Mouse (Mus musculus) CH12.LX (cell line): Measurements from ENCODE around the gene Tfap4.

Experiments used
- EP300 ChIP-seq: IDR thresholded peaks from 2 replicates; pipeline ENCODE4 v1.6.1; 2011; ENCODE audit warnings: low read length, improper control_type of control experiment
- ZC3H11A ChIP-seq: IDR thresholded peaks from 2 replicates; pipeline ENCODE4 v1.6.1; 2012; ENCODE audit warnings: low read depth, mild to moderate bottlenecking, inconsistent platforms, low read length, improper control_type of control experiment

DNA sequence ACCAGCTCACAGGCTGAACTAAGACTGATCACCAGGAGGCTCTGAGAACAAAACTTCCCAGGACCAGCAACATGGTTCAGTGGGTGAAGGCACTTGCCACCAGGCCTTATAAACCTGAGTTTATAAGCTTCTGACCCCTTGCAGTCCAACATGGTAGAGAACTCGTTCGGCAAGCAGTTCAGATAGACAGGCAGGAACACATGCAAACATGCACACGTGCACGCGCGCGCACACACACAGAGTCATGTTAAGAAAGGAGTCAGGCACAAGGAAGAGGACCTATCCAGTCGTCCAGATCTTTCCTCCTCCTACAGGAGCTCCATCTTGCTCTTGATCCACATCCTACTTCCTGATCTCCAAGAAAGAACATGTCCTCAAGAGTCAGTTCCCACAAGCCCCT, 12.8 kb downstream of the Tfap4 start:
- no peak for TF ChIP-seq ZC3H11A
- no peak for TF ChIP-seq EP300
